Mouse (Mus musculus): Measurements from ENCODE around the gene Bend6. TPM values are rescaled to one million over a fixed set of nuclear protein-coding genes. Genes with fewer than 3 reads are reported as not detected.
"Not testable (repeated sequence)": the region's sequence is repeated elsewhere in the genome, so short reads cannot be mapped to it uniquely, and the experiment has no call there.

Gene Bend6
- polyA plus RNA-seq, 1 experiment from 2014 or later, result 58.6 TPM

GRCm38 (mm10) chr1:33869031-33869430, 38.6 kb downstream of the Bend6 start:
- Histone ChIP-seq H3K9ac (replicated peaks; ENCODE audit: low read depth, low read length) (no peak overlapping the region), H3K27me3 (replicated peaks; ENCODE audit: control insufficient read depth, insufficient read depth, low read length) (no peaks in the 10 kb centered on the region), H3K4me1 (replicated peaks; ENCODE audit: control insufficient read depth, insufficient read depth, low read length) (no peaks in the 10 kb centered on the region), H3K9me3 (ENCODE audit: control insufficient read depth, low read length) (no peaks in the 10 kb centered on the region), H3K36me3 (ENCODE audit: control insufficient read depth, insufficient read depth) (no peaks in the 10 kb centered on the region), H3K4me3 (replicated peaks; ENCODE audit: low read length) (no peak overlapping the region), H3K27ac (ENCODE audit: low read length) (no peak overlapping the region), H3K4me2 (ENCODE audit: low read length) (no peak overlapping the region)
- ATAC-seq, result no peak
- 74% methylated on average over 2 of the region's 2 CpGs for WGBS

- Histone ChIP-seq H3K27ac (ENCODE audit: low read length) (no peak overlapping the region), H3K4me1 (replicated peaks; ENCODE audit: control insufficient read depth, insufficient read depth, low read length) (no peaks in the 10 kb centered on the region), H3K4me3 (replicated peaks; ENCODE audit: low read length) (no peak overlapping the region), H3K9me3 (ENCODE audit: control insufficient read depth, low read length) (no peaks in the 10 kb centered on the region), H3K9ac (replicated peaks; ENCODE audit: low read depth, low read length) (no peak overlapping the region), H3K27me3 (replicated peaks; ENCODE audit: control insufficient read depth, insufficient read depth, low read length) (no peaks in the 10 kb centered on the region), H3K4me2 (ENCODE audit: low read length) (no peak overlapping the region), H3K36me3 (ENCODE audit: control insufficient read depth, insufficient read depth) (no peaks in the 10 kb centered on the region)
- no peak for ATAC-seq
- 97% methylated on average over 2 of the region's 2 CpGs for WGBS
Observed at GRCm38 (mm10) chr1:33846807-33847206, 60.8 kb downstream of the Bend6 start.

- H3K27ac ChIP-seq (ENCODE audit: low read length), result no peak overlapping the region
- no peak overlapping the region for H3K9ac ChIP-seq (replicated peaks; ENCODE audit: low read depth, low read length)
- H3K4me2 ChIP-seq (ENCODE audit: low read length), result no peak overlapping the region
- H3K9me3 ChIP-seq (ENCODE audit: control insufficient read depth, low read length), result no peaks in the 10 kb centered on the region
- no peaks in the 10 kb centered on the region for H3K4me1 ChIP-seq (replicated peaks; ENCODE audit: control insufficient read depth, insufficient read depth, low read length)
- WGBS, result 41% methylated on average over 6 of the region's 6 CpGs
- ATAC-seq, result peak; percentile 79
- H3K36me3 ChIP-seq (ENCODE audit: control insufficient read depth, insufficient read depth), result no peaks in the 10 kb centered on the region
- H3K27me3 ChIP-seq (replicated peaks; ENCODE audit: control insufficient read depth, insufficient read depth, low read length), result no peaks in the 10 kb centered on the region
- no peak overlapping the region for H3K4me3 ChIP-seq (replicated peaks; ENCODE audit: low read length)
Observed at GRCm38 (mm10) chr1:33843823-33844222, 63.8 kb downstream of the Bend6 start.

- not testable (repeated sequence) for H3K27me3 ChIP-seq (replicated peaks; ENCODE audit: control insufficient read depth, insufficient read depth, low read length); H3K9ac ChIP-seq (replicated peaks; ENCODE audit: low read depth, low read length); H3K36me3 ChIP-seq (ENCODE audit: control insufficient read depth, insufficient read depth); ATAC-seq; H3K9me3 ChIP-seq (ENCODE audit: control insufficient read depth, low read length); H3K27ac ChIP-seq (ENCODE audit: low read length); H3K4me3 ChIP-seq (replicated peaks; ENCODE audit: low read length); H3K4me1 ChIP-seq (replicated peaks; ENCODE audit: control insufficient read depth, insufficient read depth, low read length); H3K4me2 ChIP-seq (ENCODE audit: low read length)
- 97% methylated on average over 14 of the region's 14 CpGs for WGBS
Observed at GRCm38 (mm10) chr1:33838952-33839351, 68.7 kb downstream of the Bend6 start.

- no peaks in the 10 kb centered on the region for H3K36me3 ChIP-seq (ENCODE audit: control insufficient read depth, insufficient read depth)
- H3K4me1 ChIP-seq (replicated peaks; ENCODE audit: control insufficient read depth, insufficient read depth, low read length), result no peaks in the 10 kb centered on the region
- no peaks in the 10 kb centered on the region for H3K9me3 ChIP-seq (ENCODE audit: control insufficient read depth, low read length)
- ATAC-seq, result no peak
- no peaks in the 10 kb centered on the region for H3K27me3 ChIP-seq (replicated peaks; ENCODE audit: control insufficient read depth, insufficient read depth, low read length)
- no peak overlapping the region for H3K4me3 ChIP-seq (replicated peaks; ENCODE audit: low read length)
- H3K4me2 ChIP-seq (ENCODE audit: low read length), result no peak overlapping the region
- WGBS, result 73% methylated on average over 4 of the region's 4 CpGs
- no peak overlapping the region for H3K9ac ChIP-seq (replicated peaks; ENCODE audit: low read depth, low read length)
- no peak overlapping the region for H3K27ac ChIP-seq (ENCODE audit: low read length)
Observed at GRCm38 (mm10) chr1:33830586-33830985, 77.0 kb downstream of the Bend6 start.

GRCm38 (mm10) chr1:33817931-33818330, 89.7 kb downstream of the Bend6 start:
- Histone ChIP-seq H3K4me3 (replicated peaks; ENCODE audit: low read length) (no peak overlapping the region), H3K27me3 (replicated peaks; ENCODE audit: control insufficient read depth, insufficient read depth, low read length) (no peaks in the 10 kb centered on the region), H3K4me2 (ENCODE audit: low read length) (no peak overlapping the region), H3K9me3 (ENCODE audit: control insufficient read depth, low read length) (no peaks in the 10 kb centered on the region), H3K9ac (replicated peaks; ENCODE audit: low read depth, low read length) (no peak overlapping the region), H3K36me3 (ENCODE audit: control insufficient read depth, insufficient read depth) (no peaks in the 10 kb centered on the region), H3K4me1 (replicated peaks; ENCODE audit: control insufficient read depth, insufficient read depth, low read length) (peaks cover 9% of the 10 kb centered on the region), H3K27ac (ENCODE audit: low read length) (no peak overlapping the region)
- 82% methylated on average over 2 of the region's 2 CpGs for WGBS
- no peak for ATAC-seq

- peak; percentile 97 for ATAC-seq
- WGBS, result under 1% methylated on average over 80 of the region's 85 CpGs
Observed at GRCm38 (mm10) chr1:33813868-33814794, 93.5 kb downstream of the Bend6 start, which contains the start of gene Zfp451. Zfp451 (minus strand) TSS chr1:33814595.

GRCm38 (mm10) chr1:33813495-33813867, 94.1 kb downstream of the Bend6 start:
- Histone ChIP-seq H3K27ac (ENCODE audit: low read length) (peak overlapping the region; percentile 95), H3K27me3 (replicated peaks; ENCODE audit: control insufficient read depth, insufficient read depth, low read length) (no peaks in the 10 kb centered on the region), H3K9me3 (ENCODE audit: control insufficient read depth, low read length) (0 out of 2 replicates have a peak, but pooled peaks cover 2% of the 10 kb centered on the region), H3K4me1 (replicated peaks; ENCODE audit: control insufficient read depth, insufficient read depth, low read length) (peaks cover 19% of the 10 kb centered on the region), H3K4me2 (ENCODE audit: low read length) (peak overlapping the region; percentile 91), H3K9ac (replicated peaks; ENCODE audit: low read depth, low read length) (peak overlapping the region; percentile 98), H3K4me3 (replicated peaks; ENCODE audit: low read length) (peak overlapping the region; percentile 100), H3K36me3 (ENCODE audit: control insufficient read depth, insufficient read depth) (peaks cover 14% of the 10 kb centered on the region)
- WGBS, result 6% methylated on average over 11 of the region's 11 CpGs
- ATAC-seq, result no peak

More at GRCm38 (mm10) chr1:33813868-33814794, 93.5 kb downstream of the Bend6 start, which contains the start of gene Zfp451:
- Histone ChIP-seq H3K36me3 (ENCODE audit: control insufficient read depth, insufficient read depth) (peaks cover 10% of the 10 kb centered on the region), H3K4me2 (ENCODE audit: low read length) (peak within 1 kb of the TSS; percentile 91), H3K27me3 (replicated peaks; ENCODE audit: control insufficient read depth, insufficient read depth, low read length) (no peaks in the 10 kb centered on the region), H3K27ac (ENCODE audit: low read length) (peak within 1 kb of the TSS; percentile 95), H3K9ac (replicated peaks; ENCODE audit: low read depth, low read length) (peak within 1 kb of the TSS; percentile 98), H3K4me1 (replicated peaks; ENCODE audit: control insufficient read depth, insufficient read depth, low read length) (peaks cover 19% of the 10 kb centered on the region), H3K9me3 (ENCODE audit: control insufficient read depth, low read length) (no peaks in the 10 kb centered on the region), H3K4me3 (replicated peaks; ENCODE audit: low read length) (peak within 1 kb of the TSS; percentile 100)

- 100% methylated on average over 2 of the region's 2 CpGs for WGBS
- H3K9ac ChIP-seq (replicated peaks; ENCODE audit: low read depth, low read length), result no peak overlapping the region
- no peaks in the 10 kb centered on the region for H3K4me1 ChIP-seq (replicated peaks; ENCODE audit: control insufficient read depth, insufficient read depth, low read length)
- no peak overlapping the region for H3K4me2 ChIP-seq (ENCODE audit: low read length)
- H3K9me3 ChIP-seq (ENCODE audit: control insufficient read depth, low read length), result no peaks in the 10 kb centered on the region
- peaks cover 43% of the 10 kb centered on the region for H3K36me3 ChIP-seq (ENCODE audit: control insufficient read depth, insufficient read depth)
- no peak for ATAC-seq
- no peak overlapping the region for H3K27ac ChIP-seq (ENCODE audit: low read length)
- no peak overlapping the region for H3K4me3 ChIP-seq (replicated peaks; ENCODE audit: low read length)
- no peaks in the 10 kb centered on the region for H3K27me3 ChIP-seq (replicated peaks; ENCODE audit: control insufficient read depth, insufficient read depth, low read length)
Observed at GRCm38 (mm10) chr1:33803323-33803722, 104.3 kb downstream of the Bend6 start.

All from forebrain, embryonic 16.5 days (tissue).